Mouse (Mus musculus) intestine, embryonic 15.5 days (tissue): ENCODE results near the gene Htra3. TPM values are rescaled to one million over a fixed set of nuclear protein-coding genes. Genes with fewer than 3 reads are reported as not detected.
A peak's percentile ranks its signal among the peaks of the same experiment; 100 is the strongest.

Source experiments
- ATAC-seq: fragments of 200-750 bp; cut with Nextera tagmentation; 2 replicates; pipeline ENCODE4 v1.8.0; 2017; ENCODE audit warnings: moderate TSS enrichment, moderate library complexity
- H3K27ac ChIP-seq: fragments of 300-500 bp; sonication (generic); 2 replicates; pipeline ENCODE4 v1.5.1; 2015; ENCODE audit warnings: mild to moderate bottlenecking, inconsistent platforms
- H3K27me3 ChIP-seq: fragments of 300-500 bp; sonication (generic); replicated peaks from 2 replicates; pipeline ENCODE4 v1.6.1; 2015; ENCODE audit warnings: inconsistent platforms
- H3K36me3 ChIP-seq: fragments of 300-500 bp; sonication (generic); 2 replicates; pipeline ENCODE4 v1.6.1; 2015; ENCODE audit warnings: inconsistent platforms
- H3K4me1 ChIP-seq: fragments of 300-500 bp; sonication (generic); replicated peaks from 2 replicates; pipeline ENCODE4 v1.6.1; 2015; ENCODE audit warnings: inconsistent platforms
- H3K4me2 ChIP-seq: fragments of 300-500 bp; sonication (generic); replicated peaks from 2 replicates; pipeline ENCODE4 v1.6.1; 2015; ENCODE audit warnings: mild to moderate bottlenecking, inconsistent platforms
- H3K4me3 ChIP-seq: fragments of 300-500 bp; sonication (generic); replicated peaks from 2 replicates; pipeline ENCODE4 v1.5.1; 2015; ENCODE audit warnings: inconsistent platforms
- H3K9ac ChIP-seq: fragments of 300-500 bp; sonication (generic); 2 replicates; pipeline ENCODE4 v1.6.1; 2015; ENCODE audit warnings: inconsistent platforms
- H3K9me3 ChIP-seq: fragments of 300-500 bp; sonication (generic); 2 replicates; pipeline ENCODE4 v1.6.1; 2016; ENCODE audit warnings: inconsistent platforms
- WGBS: fragments of 180-500 bp; shearing (Covaris S2); methylation state at CpG from one replicate; pipeline ENCODE4 v1.1.7; 2015; 5-methylcytosine and 5-hydroxymethylcytosine counted together
- polyA plus RNA-seq: library from polyadenylated mRNA; unstranded; fragments of >200 nt; fragmentation: Nextera tagmentation; extraction: Ambion mirVana; gene quantifications from 2 replicates; pipeline ENCODE4 v1.2.1, GENCODE M21; 2015

Htra3 gene
- polyA plus RNA-seq, 1 experiment from 2014 or later, result 48.2 TPM

GRCm38 (mm10) chr5:35607784-35608183 is 71.8 kb downstream of the Htra3 start:
- peaks cover 20% of the 10 kb centered on the region for H3K4me1 ChIP-seq
- 61% methylated on average over 7 of the region's 7 CpGs for WGBS
- H3K27ac ChIP-seq, result no peak overlapping the region
- H3K9ac ChIP-seq, result no peak overlapping the region
- H3K9me3 ChIP-seq, result no peaks in the 10 kb centered on the region
- no peaks in the 10 kb centered on the region for H3K27me3 ChIP-seq
- 0 out of 2 replicates have a peak, but pooled peaks have one; percentile 21 for ATAC-seq
- H3K4me3 ChIP-seq, result no peak overlapping the region
- no peaks in the 10 kb centered on the region for H3K36me3 ChIP-seq
- H3K4me2 ChIP-seq, result no peak overlapping the region

DNA sequence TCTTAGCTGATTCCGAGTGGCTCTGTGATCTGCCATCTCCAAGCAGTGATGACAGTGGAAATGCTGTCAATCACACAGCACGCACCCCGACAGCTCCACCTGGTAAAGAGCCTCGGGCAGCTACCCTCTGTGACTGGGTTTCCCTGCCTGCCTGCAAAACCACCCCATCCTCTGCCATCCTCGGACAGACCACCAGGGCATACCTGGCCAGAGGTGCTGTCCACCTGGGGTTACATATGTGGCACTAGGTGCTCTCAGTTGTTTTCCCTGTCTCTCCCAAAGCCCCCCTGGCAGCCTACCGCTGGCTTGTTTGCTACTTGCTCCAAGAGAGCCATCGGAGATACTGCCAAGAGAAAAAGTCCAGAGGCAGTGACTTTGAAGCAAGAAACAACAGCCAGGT is 72.8 kb downstream of the Htra3 start:
- ATAC-seq, result no peak
- H3K4me1 ChIP-seq, result peaks cover 20% of the 10 kb centered on the region
- 94% methylated on average over 7 of the region's 7 CpGs for whole genome bisulfite sequencing
- H3K27me3 ChIP-seq, result no peaks in the 10 kb centered on the region
- no peaks in the 10 kb centered on the region for H3K9me3 ChIP-seq
- no peak overlapping the region for H3K9ac ChIP-seq
- peaks cover 7% of the 10 kb centered on the region; the same call in 1 of the 2 replicates for H3K36me3 ChIP-seq
- H3K4me3 ChIP-seq, result no peak overlapping the region
- no peak overlapping the region for H3K27ac ChIP-seq
- H3K4me2 ChIP-seq, result no peak overlapping the region

- H3K4me2 ChIP-seq, result no peak overlapping the region
- no peaks in the 10 kb centered on the region for H3K9me3 ChIP-seq
- H3K4me3 ChIP-seq, result no peak overlapping the region
- peaks cover 20% of the 10 kb centered on the region for H3K4me1 ChIP-seq
- H3K27me3 ChIP-seq, result no peaks in the 10 kb centered on the region
- no peak overlapping the region for H3K9ac ChIP-seq
- H3K36me3 ChIP-seq, result peaks cover 7% of the 10 kb centered on the region; the same call in 1 of the 2 replicates
- no peak overlapping the region for H3K27ac ChIP-seq
- 78% methylated on average over 7 of the region's 7 CpGs for WGBS
- no peak for ATAC-seq
These were observed 74.2 kb downstream of the Htra3 start for GRCm38 (mm10) chr5:35605355-35605754.

Other genes with a start within 250 kb of the Htra3 start
- gene Cpz, start 154.1 kb downstream of the Htra3 start, polyA plus RNA-seq, result 13.5 and 13.9 TPM in 2 replicates
- 8.1 and 8.5 TPM in 2 replicates for gene Trmt44, start 104.7 kb downstream of the Htra3 start, polyA plus RNA-seq
- 13.2 and 13.8 TPM in 2 replicates for gene Acox3, start 96.7 kb downstream of the Htra3 start, polyA plus RNA-seq
- 16.0 and 17.8 TPM in 2 replicates for gene Sh3tc1, start 60.2 kb upstream of the Htra3 start, polyA plus RNA-seq
- gene Ablim2, start 78.1 kb upstream of the Htra3 start, polyA plus RNA-seq, result 3.7 and 4.1 TPM in 2 replicates
- 15.4 and 18.4 TPM in 2 replicates for gene Afap1, start 213.5 kb upstream of the Htra3 start, polyA plus RNA-seq